Mouse (Mus musculus) neural tube, postnatal 0 days (tissue): ENCODE data around the gene Scn10a. TPM values are rescaled to one million over a fixed set of nuclear protein-coding genes. Genes with fewer than 3 reads are reported as not detected.

Experiments used
- polyA plus RNA-seq: library from polyadenylated mRNA; unstranded; fragments of >200 nt; fragmentation: Nextera tagmentation; extraction: Ambion mirVana; gene quantifications from 2 replicates; pipeline ENCODE4 v1.2.1, GENCODE M21; 2015

The Scn10a gene
- polyA plus RNA-seq: 0.24 and 2.2 TPM in 2 replicates

GRCm38 (mm10) chr9:119719222-119719621 lies at the start of gene Scn10a:
TSS of gene Scn10a (minus strand) at chr9:119719322.

GRCm38 (mm10) chr9:119578636-119579438 lies 140.3 kb downstream of the Scn10a start, which contains the start of gene Scn5a:
TSS of gene Scn5a (minus strand) at chr9:119579016.

Other genes starting within 250 kb of the Scn10a start
- 0.36 and 0.43 TPM in 2 replicates for gene Scn5a, start 140.3 kb downstream of the Scn10a start, polyA plus RNA-seq
- gene Scn11a, start 106.1 kb upstream of the Scn10a start, polyA plus RNA-seq: 0.25 and 1.0 TPM in 2 replicates
- 41.8 and 47.1 TPM in 2 replicates for gene Wdr48, start 175.6 kb upstream of the Scn10a start, polyA plus RNA-seq
- gene Gorasp1, start 218.2 kb upstream of the Scn10a start, polyA plus RNA-seq: 18.9 and 20.3 TPM in 2 replicates
- gene Ttc21a, start 218.3 kb upstream of the Scn10a start, polyA plus RNA-seq: 0.92 and 1.1 TPM in 2 replicates